Mouse (Mus musculus): ENCODE results near the gene Rasl12. TPM values are rescaled to one million over a fixed set of nuclear protein-coding genes. Genes with fewer than 3 reads are reported as not detected.
A peak's percentile ranks its signal among the peaks of the same experiment; 100 is the strongest.

Gene Rasl12
- total RNA-seq (2014; rRNA removed) = 6.1 and 9.3 TPM in 2 replicates
- 4.3 and 4.8 TPM in 2 replicates for polyA plus RNA-seq (2015; fragmentation: Nextera tagmentation; extraction: Ambion mirVana)

GRCm38 (mm10) chr9:65398279-65398678 lies at the start of gene Rasl12:
Gene Rasl12, plus strand, starts transcription at chr9:65398506.
- H3K9ac ChIP-seq (replicated peaks; ENCODE audit: low read length, poor library complexity, severe bottlenecking) = peak within 1 kb of the TSS; percentile 59
- H3K4me3 ChIP-seq (ENCODE audit: low read depth, low read length) = peak within 1 kb of the TSS; percentile 42
- peak within 1 kb of the TSS; percentile 69 for H3K4me2 ChIP-seq (ENCODE audit: low read depth, low read length, poor library complexity, severe bottlenecking)
- TF ChIP-seq CTCF (IDR thresholded peaks at IDR 0.05) = no peak
- no peak within 1 kb of the TSS for H3K27ac ChIP-seq (ENCODE audit: low read depth, low read length)
- H3K4me1 ChIP-seq (ENCODE audit: insufficient read depth, low read length) = no peaks in the 10 kb centered on the region
- H3K36me3 ChIP-seq (ENCODE audit: insufficient read depth, low read length) = no peaks in the 10 kb centered on the region
- ATAC-seq (ENCODE audit: low FRiP score) (peak; percentile 47; the same call in 1 of the 2 replicates), DNase-seq (ENCODE audit: low spot score) (peak; percentile 74)
- WGBS = under 1% methylated on average over 22 of the region's 24 CpGs
- no peaks in the 10 kb centered on the region for H3K9me3 ChIP-seq (ENCODE audit: low read length)
- H3K27me3 ChIP-seq (ENCODE audit: insufficient read depth, low read length) = no peaks in the 10 kb centered on the region

GRCm38 (mm10) chr9:65353251-65353650 lies 45.1 kb upstream of the Rasl12 start:
- TF ChIP-seq CTCF (IDR thresholded peaks at IDR 0.05) = no peak
- no peak for ATAC-seq (ENCODE audit: low FRiP score)
- no peak for DNase-seq (ENCODE audit: low spot score)
- no peak overlapping the region for H3K4me3 ChIP-seq (ENCODE audit: low read depth, low read length)
- H3K36me3 ChIP-seq (ENCODE audit: insufficient read depth, low read length) = peaks cover 26% of the 10 kb centered on the region
- H3K9me3 ChIP-seq (ENCODE audit: low read length) = no peaks in the 10 kb centered on the region
- 93% methylated on average over 5 of the region's 5 CpGs for WGBS
- no peaks in the 10 kb centered on the region for H3K27me3 ChIP-seq (ENCODE audit: insufficient read depth, low read length)
- H3K4me1 ChIP-seq (ENCODE audit: insufficient read depth, low read length) = no peaks in the 10 kb centered on the region; the same call in 1 of the 2 replicates
- H3K27ac ChIP-seq (ENCODE audit: low read depth, low read length) = no peak overlapping the region
- no peak overlapping the region for H3K9ac ChIP-seq (replicated peaks; ENCODE audit: low read length, poor library complexity, severe bottlenecking)
- H3K4me2 ChIP-seq (ENCODE audit: low read depth, low read length, poor library complexity, severe bottlenecking) = no peak overlapping the region

GRCm38 (mm10) chr9:65356561-65356960 lies 41.7 kb upstream of the Rasl12 start:
- Histone ChIP-seq H3K4me2 (ENCODE audit: low read depth, low read length, poor library complexity, severe bottlenecking) (no peak overlapping the region), H3K27ac (ENCODE audit: low read depth, low read length) (no peak overlapping the region), H3K4me3 (ENCODE audit: low read depth, low read length) (no peak overlapping the region), H3K27me3 (ENCODE audit: insufficient read depth, low read length) (no peaks in the 10 kb centered on the region), H3K36me3 (ENCODE audit: insufficient read depth, low read length) (peaks cover 52% of the 10 kb centered on the region), H3K9me3 (ENCODE audit: low read length) (no peaks in the 10 kb centered on the region), H3K9ac (replicated peaks; ENCODE audit: low read length, poor library complexity, severe bottlenecking) (no peak overlapping the region), H3K4me1 (ENCODE audit: insufficient read depth, low read length) (no peaks in the 10 kb centered on the region)
- TF ChIP-seq CTCF (IDR thresholded peaks at IDR 0.05) = no peak
- ATAC-seq (ENCODE audit: low FRiP score) (no peak), DNase-seq (ENCODE audit: low spot score) (no peak)
- WGBS = 88% methylated on average over 7 of the region's 7 CpGs

GRCm38 (mm10) chr9:65356971-65357370 lies 41.3 kb upstream of the Rasl12 start:
- TF ChIP-seq CTCF (IDR thresholded peaks at IDR 0.05) = no peak
- Histone ChIP-seq H3K9ac (replicated peaks; ENCODE audit: low read length, poor library complexity, severe bottlenecking) (no peak overlapping the region), H3K4me3 (ENCODE audit: low read depth, low read length) (no peak overlapping the region), H3K4me1 (ENCODE audit: insufficient read depth, low read length) (no peaks in the 10 kb centered on the region), H3K36me3 (ENCODE audit: insufficient read depth, low read length) (peaks cover 53% of the 10 kb centered on the region), H3K27ac (ENCODE audit: low read depth, low read length) (no peak overlapping the region), H3K4me2 (ENCODE audit: low read depth, low read length, poor library complexity, severe bottlenecking) (no peak overlapping the region), H3K9me3 (ENCODE audit: low read length) (no peaks in the 10 kb centered on the region), H3K27me3 (ENCODE audit: insufficient read depth, low read length) (no peaks in the 10 kb centered on the region)
- DNase-seq (ENCODE audit: low spot score) (no peak), ATAC-seq (ENCODE audit: low FRiP score) (no peak)
- WGBS = 89% methylated on average over 2 of the region's 2 CpGs

GRCm38 (mm10) chr9:65358956-65359480 lies 39.3 kb upstream of the Rasl12 start:
- Histone ChIP-seq H3K4me1 (ENCODE audit: insufficient read depth, low read length) (no peaks in the 10 kb centered on the region), H3K9me3 (ENCODE audit: low read length) (no peaks in the 10 kb centered on the region), H3K27me3 (ENCODE audit: insufficient read depth, low read length) (no peaks in the 10 kb centered on the region), H3K4me3 (ENCODE audit: low read depth, low read length) (no peak overlapping the region), H3K9ac (replicated peaks; ENCODE audit: low read length, poor library complexity, severe bottlenecking) (no peak overlapping the region), H3K4me2 (ENCODE audit: low read depth, low read length, poor library complexity, severe bottlenecking) (no peak overlapping the region), H3K36me3 (ENCODE audit: insufficient read depth, low read length) (peaks cover 50% of the 10 kb centered on the region), H3K27ac (ENCODE audit: low read depth, low read length) (no peak overlapping the region)
- 100% methylated on average over 1 of the region's 1 CpGs for WGBS
- ATAC-seq (ENCODE audit: low FRiP score) = no peak
- DNase-seq (ENCODE audit: low spot score) = no peak
- no peak for TF ChIP-seq CTCF (IDR thresholded peaks at IDR 0.05)

- Histone ChIP-seq H3K27ac (ENCODE audit: low read depth, low read length) (no peak within 1 kb of the TSS), H3K27me3 (ENCODE audit: insufficient read depth, low read length) (no peaks in the 10 kb centered on the region), H3K9me3 (ENCODE audit: low read length) (no peaks in the 10 kb centered on the region), H3K4me3 (ENCODE audit: low read depth, low read length) (no peak within 1 kb of the TSS), H3K4me1 (ENCODE audit: insufficient read depth, low read length) (no peaks in the 10 kb centered on the region), H3K9ac (replicated peaks; ENCODE audit: low read length, poor library complexity, severe bottlenecking) (no peak within 1 kb of the TSS), H3K36me3 (ENCODE audit: insufficient read depth, low read length) (peaks cover 47% of the 10 kb centered on the region), H3K4me2 (ENCODE audit: low read depth, low read length, poor library complexity, severe bottlenecking) (no peak within 1 kb of the TSS)
- ATAC-seq (ENCODE audit: low FRiP score) (no peak), DNase-seq (ENCODE audit: low spot score) (no peak)
- 93% methylated on average over 16 of the region's 16 CpGs for WGBS
- no peak for TF ChIP-seq CTCF (IDR thresholded peaks at IDR 0.05)
These were observed 37.5 kb upstream of the Rasl12 start, which contains the start of gene Ubap1l for GRCm38 (mm10) chr9:65360641-65361448. Gene Ubap1l, plus strand, starts transcription at chr9:65361041.
